Mouse (Mus musculus): Measurements from ENCODE around the gene Lmbr1.

DNA sequence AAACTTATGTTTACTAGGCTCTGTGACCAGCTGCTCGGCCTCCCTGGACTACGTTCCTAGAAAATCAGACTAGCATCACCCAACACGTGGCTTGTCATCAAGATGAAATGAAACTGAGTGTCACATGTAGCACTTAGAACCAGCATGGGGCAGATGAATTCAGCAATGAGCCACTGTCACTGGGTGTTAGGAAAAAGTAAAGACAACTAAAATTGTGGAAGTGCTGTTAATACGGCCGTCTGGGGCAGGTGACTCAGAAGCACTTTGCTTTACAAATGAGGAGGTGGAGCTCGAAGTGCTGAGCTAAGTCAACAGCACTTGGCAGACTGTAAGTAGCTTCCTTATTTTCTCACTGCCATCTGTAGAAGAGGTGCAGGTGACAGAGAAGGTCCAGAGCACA, 88.5 kb downstream of the Lmbr1 start:
- TF ChIP-seq CTCF (IDR thresholded peaks at IDR 0.05; ENCODE audit: borderline replicate concordance, extremely low read depth, insufficient read depth, insufficient read length), result no peak
- TF ChIP-seq POLR2A (IDR thresholded peaks at IDR 0.05; ENCODE audit: borderline replicate concordance, extremely low read depth, insufficient read depth, insufficient read length, poor library complexity, severe bottlenecking), result no peak

Data from brain, embryonic 14.5 days (tissue).